Mouse (Mus musculus) macrophage (primary cell): ENCODE measurements around the gene Fam161a. TPM values are rescaled to one million over a fixed set of nuclear protein-coding genes. Genes with fewer than 3 reads are reported as not detected.

Experiments
- H3K27ac ChIP-seq: fragments of 350-480 bp; formaldehyde crosslinking; 2 replicates; pipeline ENCODE4 v1.9.0; 2021
- H3K36me3 ChIP-seq: fragments of 350-480 bp; formaldehyde crosslinking; 2 replicates; pipeline ENCODE4 v1.9.0; 2021; ENCODE audit errors: inconsistent target
- H3K4me3 ChIP-seq: fragments of 350-480 bp; formaldehyde crosslinking; 2 replicates; pipeline ENCODE4 v1.9.0; 2021; ENCODE audit errors: inconsistent target
- H3K79me2 ChIP-seq: fragments of 350-480 bp; formaldehyde crosslinking; 2 replicates; pipeline ENCODE4 v1.9.0; 2021; ENCODE audit errors: inconsistent target
- WGBS: methylation state at CpG from one replicate; pipeline ENCODE4 v1.1.7; 2026; ENCODE audit warnings: inconsistent platforms; ENCODE audit not compliant: missing documents; 5-methylcytosine and 5-hydroxymethylcytosine counted together
- polyA plus RNA-seq: library from polyadenylated mRNA; stranded (reverse); fragments of 250-400 nt; gene quantifications from 3 replicates; pipeline ENCODE4 v1.2.4, GENCODE M21; 2018; ENCODE audit warnings: inconsistent platforms
- total RNA-seq, 78 experiments: library from RNA; depleted of rRNA; stranded (reverse); fragments of 250-400 nt; gene quantifications; 1 replicate in 9 of 78; 2 replicates in 24 of 78; 3 replicates in 43 of 78; 4 replicates in 2 of 78; pipeline ENCODE4 v1.2.4; 2018; ENCODE audit warnings: inconsistent platforms in 56 of 78

The Fam161a gene
- 10 to 100 TPM in 2 of 26 experiments, 1 to 10 TPM in 22, not detected in 2; 1.1 to 12.7 (median 7.3) TPM for total RNA-seq (2018; cell fraction: chromatin; rRNA removed)
- total RNA-seq (2018; cell fraction: cytosol; rRNA removed) = 1 to 10 TPM in 24 of 26 experiments, under 1 TPM in 2; 0.67 to 2.3 (median 1.5) TPM
- total RNA-seq (2018; cell fraction: nucleus; rRNA removed) = 1 to 10 TPM in 23 of 26 experiments, under 1 TPM in 2, not detected in 1; 0.64 to 9.8 (median 3.6) TPM
- polyA plus RNA-seq = 1.5 to 1.7 TPM (median 1.7 TPM) in 3 replicates

- peaks cover 19% of the 10 kb centered on the region for H3K36me3 ChIP-seq
- 2% methylated on average over 22 of the region's 22 CpGs for WGBS
Measured at GRCm38 (mm10) chr11:23007481-23008180, at the start of gene Fam161a. Gene Fam161a, plus strand, starts transcription at chr11:23007531.

GRCm38 (mm10) chr11:22957791-22958374 is 49.4 kb upstream of the Fam161a start:
- 89% methylated on average over 4 of the region's 4 CpGs for WGBS
- no peaks in the 10 kb centered on the region for H3K36me3 ChIP-seq
- no peak overlapping the region for H3K27ac ChIP-seq
- no peak overlapping the region for H3K4me3 ChIP-seq
- peaks cover 23% of the 10 kb centered on the region; the same call in 1 of the 2 replicates for H3K79me2 ChIP-seq

More at GRCm38 (mm10) chr11:23007481-23008180, at the start of gene Fam161a:
- Histone ChIP-seq H3K27ac (peak within 1 kb of the TSS; percentile 57), H3K4me3 (peak within 1 kb of the TSS; percentile 63), H3K79me2 (no peaks in the 10 kb centered on the region)

- Histone ChIP-seq H3K79me2 (peaks cover 43% of the 10 kb centered on the region; the same call in 1 of the 2 replicates), H3K4me3 (no peak overlapping the region), H3K27ac (no peak overlapping the region), H3K36me3 (no peaks in the 10 kb centered on the region)
- WGBS = 93% methylated on average over 1 of the region's 1 CpGs
Measured at GRCm38 (mm10) chr11:22962101-22962500, 45.2 kb upstream of the Fam161a start.

- WGBS = 95% methylated on average over 3 of the region's 4 CpGs
- no peak overlapping the region for H3K4me3 ChIP-seq
- H3K36me3 ChIP-seq = no peaks in the 10 kb centered on the region
- peaks cover 48% of the 10 kb centered on the region; the same call in 1 of the 2 replicates for H3K79me2 ChIP-seq
- no peak overlapping the region for H3K27ac ChIP-seq
Measured at GRCm38 (mm10) chr11:22964401-22964800, 42.9 kb upstream of the Fam161a start.

GRCm38 (mm10) chr11:22965503-22965902 is 41.8 kb upstream of the Fam161a start:
- no peak overlapping the region for H3K27ac ChIP-seq
- H3K79me2 ChIP-seq = peaks cover 42% of the 10 kb centered on the region; the same call in 1 of the 2 replicates
- H3K36me3 ChIP-seq = no peaks in the 10 kb centered on the region
- WGBS = 94% methylated on average over 4 of the region's 4 CpGs
- H3K4me3 ChIP-seq = no peak overlapping the region

GRCm38 (mm10) chr11:22969486-22969885 is 37.8 kb upstream of the Fam161a start:
- Histone ChIP-seq H3K36me3 (no peaks in the 10 kb centered on the region), H3K79me2 (peaks cover 67% of the 10 kb centered on the region), H3K4me3 (no peak overlapping the region), H3K27ac (no peak overlapping the region)
- WGBS = 30% methylated on average over 6 of the region's 6 CpGs

- Histone ChIP-seq H3K27ac (no peak overlapping the region), H3K4me3 (no peak overlapping the region), H3K36me3 (no peaks in the 10 kb centered on the region), H3K79me2 (peaks cover 73% of the 10 kb centered on the region)
- 100% methylated on average over 1 of the region's 1 CpGs for WGBS
Measured at GRCm38 (mm10) chr11:22970546-22970945, 36.8 kb upstream of the Fam161a start.

GRCm38 (mm10) chr11:22971835-22972709 is 35.3 kb upstream of the Fam161a start, which contains the start of gene Zrsr1:
Gene Zrsr1, plus strand, starts transcription at chr11:22972005.
- H3K27ac ChIP-seq = peak within 1 kb of the TSS; percentile 57
- no peaks in the 10 kb centered on the region for H3K36me3 ChIP-seq
- peaks cover 79% of the 10 kb centered on the region for H3K79me2 ChIP-seq
- WGBS = 55% methylated on average over 54 of the region's 56 CpGs
- H3K4me3 ChIP-seq = peak within 1 kb of the TSS; percentile 66

- peak overlapping the region; percentile 57 for H3K27ac ChIP-seq
- 36% methylated on average over 38 of the region's 46 CpGs for WGBS
- peak overlapping the region; percentile 66 for H3K4me3 ChIP-seq
- H3K36me3 ChIP-seq = no peaks in the 10 kb centered on the region; the same call in 1 of the 2 replicates
- peaks cover 82% of the 10 kb centered on the region for H3K79me2 ChIP-seq
Measured at GRCm38 (mm10) chr11:22972746-22973526, 34.4 kb upstream of the Fam161a start.

- H3K27ac ChIP-seq = peak overlapping the region; percentile 57
- H3K79me2 ChIP-seq = peaks cover 82% of the 10 kb centered on the region
- no peaks in the 10 kb centered on the region; the same call in 1 of the 2 replicates for H3K36me3 ChIP-seq
- 43% methylated on average over 14 of the region's 14 CpGs for WGBS
- H3K4me3 ChIP-seq = peak overlapping the region; percentile 66
Measured at GRCm38 (mm10) chr11:22973599-22973998, 33.7 kb upstream of the Fam161a start.

GRCm38 (mm10) chr11:22978215-22978614 is 29.1 kb upstream of the Fam161a start:
- Histone ChIP-seq H3K27ac (no peak overlapping the region), H3K79me2 (peaks cover 83% of the 10 kb centered on the region), H3K36me3 (no peaks in the 10 kb centered on the region; the same call in 1 of the 2 replicates), H3K4me3 (no peak overlapping the region)
- 85% methylated on average over 3 of the region's 3 CpGs for WGBS

- H3K36me3 ChIP-seq = no peaks in the 10 kb centered on the region; the same call in 1 of the 2 replicates
Measured at GRCm38 (mm10) chr11:22978711-22979110, 28.6 kb upstream of the Fam161a start.

GRCm38 (mm10) chr11:22979221-22979620 is 28.1 kb upstream of the Fam161a start:
- H3K79me2 ChIP-seq = peaks cover 74% of the 10 kb centered on the region
- no peaks in the 10 kb centered on the region; the same call in 1 of the 2 replicates for H3K36me3 ChIP-seq
- no peak overlapping the region for H3K4me3 ChIP-seq
- no peak overlapping the region for H3K27ac ChIP-seq
- 39% methylated on average over 1 of the region's 1 CpGs for WGBS

More at GRCm38 (mm10) chr11:22978711-22979110, 28.6 kb upstream of the Fam161a start:
- 90% methylated on average over 1 of the region's 1 CpGs for WGBS
- H3K79me2 ChIP-seq = peaks cover 79% of the 10 kb centered on the region
- H3K27ac ChIP-seq = no peak overlapping the region
- H3K4me3 ChIP-seq = no peak overlapping the region
